Mouse (Mus musculus): ENCODE results near the gene Fxyd6. TPM values are rescaled to one million over a fixed set of nuclear protein-coding genes. Genes with fewer than 3 reads are reported as not detected.
A peak's percentile ranks its signal among the peaks of the same experiment; 100 is the strongest.

Gene Fxyd6
- polyA plus RNA-seq, 1 experiment from 2014 or later = 89.1 TPM

DNA sequence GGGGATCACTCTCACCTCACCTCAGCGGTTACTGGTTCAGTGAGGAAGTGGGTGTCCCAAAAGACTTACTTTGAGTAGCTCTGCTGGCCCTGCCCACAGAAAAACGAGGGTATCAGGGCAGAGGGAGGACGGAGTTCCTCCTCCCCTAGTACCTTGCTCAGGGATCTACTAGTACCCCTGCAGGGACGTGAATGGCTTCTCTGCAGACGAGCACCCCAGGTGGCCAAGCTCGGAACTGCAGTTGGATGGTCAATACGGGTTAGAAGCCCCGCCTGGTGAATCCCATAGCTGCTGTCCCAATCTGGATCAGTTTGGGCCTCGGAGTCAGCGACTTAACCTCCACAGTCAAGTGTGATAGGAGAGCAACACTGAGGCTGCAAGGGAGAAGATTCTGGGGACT, 42.3 kb downstream of the Fxyd6 start:
- H3K4me3 ChIP-seq = peak overlapping the region; percentile 24
- H3K4me1 ChIP-seq = peaks cover 13% of the 10 kb centered on the region; the same call in 1 of the 2 replicates
- peak overlapping the region; percentile 44; the same call in 1 of the 2 replicates for H3K9ac ChIP-seq
- H3K9me3 ChIP-seq = no peaks in the 10 kb centered on the region
- WGBS = 5% methylated on average over 10 of the region's 10 CpGs
- H3K27me3 ChIP-seq = peaks cover 14% of the 10 kb centered on the region; the same call in 1 of the 2 replicates
- no peaks in the 10 kb centered on the region for H3K36me3 ChIP-seq
- no peak; the same call in 1 of the 2 replicates for ATAC-seq (ENCODE audit: insufficient number of reproducible peaks, insufficient read depth, low FRiP score, low TSS enrichment, low read depth)
- no peak overlapping the region for H3K27ac ChIP-seq
- peak overlapping the region; percentile 54 for H3K4me2 ChIP-seq

GRCm38 (mm10) chr9:45412700-45413477, 42.9 kb downstream of the Fxyd6 start:
- no peak for ATAC-seq (ENCODE audit: insufficient number of reproducible peaks, insufficient read depth, low FRiP score, low TSS enrichment, low read depth)
- Histone ChIP-seq H3K4me2 (0 out of 2 replicates have a peak overlapping the region, but pooled peaks have one; percentile 54), H3K9ac (no peak overlapping the region), H3K4me1 (peaks cover 8% of the 10 kb centered on the region; the same call in 1 of the 2 replicates), H3K9me3 (no peaks in the 10 kb centered on the region), H3K27me3 (peaks cover 14% of the 10 kb centered on the region; the same call in 1 of the 2 replicates), H3K27ac (no peak overlapping the region), H3K4me3 (no peak overlapping the region), H3K36me3 (no peaks in the 10 kb centered on the region)
- 79% methylated on average over 4 of the region's 4 CpGs for WGBS

- Histone ChIP-seq H3K36me3 (no peaks in the 10 kb centered on the region), H3K27ac (no peak overlapping the region), H3K27me3 (peaks cover 14% of the 10 kb centered on the region; the same call in 1 of the 2 replicates), H3K9me3 (no peaks in the 10 kb centered on the region), H3K9ac (no peak overlapping the region), H3K4me1 (peaks cover 4% of the 10 kb centered on the region; the same call in 1 of the 2 replicates), H3K4me2 (no peak overlapping the region), H3K4me3 (no peak overlapping the region)
- no peak for ATAC-seq (ENCODE audit: insufficient number of reproducible peaks, insufficient read depth, low FRiP score, low TSS enrichment, low read depth)
- 58% methylated on average over 5 of the region's 5 CpGs for WGBS
These were observed 43.6 kb downstream of the Fxyd6 start for GRCm38 (mm10) chr9:45413478-45414140.

DNA sequence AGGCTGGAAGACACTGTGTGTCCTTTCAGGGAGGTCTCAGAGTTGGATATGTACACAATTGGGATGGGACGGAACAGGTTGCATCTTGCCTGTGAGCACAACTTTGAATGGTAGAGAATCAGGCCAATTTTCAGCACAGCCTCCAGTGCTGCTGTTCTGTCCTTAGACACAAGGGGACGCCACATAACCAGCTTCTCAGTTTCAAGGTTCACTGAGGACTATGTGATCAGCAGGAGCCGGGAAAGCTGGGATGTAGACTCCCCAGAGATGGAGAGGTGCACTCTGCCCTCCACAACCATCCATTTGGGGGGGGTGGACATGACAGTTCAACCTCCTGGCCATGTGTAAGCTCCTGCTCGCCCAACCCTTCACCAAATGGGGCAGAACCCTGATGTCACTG, 45.9 kb downstream of the Fxyd6 start:
- Histone ChIP-seq H3K4me1 (peaks cover 4% of the 10 kb centered on the region; the same call in 1 of the 2 replicates), H3K9ac (no peak overlapping the region), H3K4me3 (no peak overlapping the region), H3K36me3 (no peaks in the 10 kb centered on the region), H3K27ac (no peak overlapping the region), H3K27me3 (0 out of 2 replicates have a peak, but pooled peaks cover 4% of the 10 kb centered on the region), H3K9me3 (no peaks in the 10 kb centered on the region), H3K4me2 (no peak overlapping the region)
- WGBS = 49% methylated on average over 4 of the region's 4 CpGs
- no peak for ATAC-seq (ENCODE audit: insufficient number of reproducible peaks, insufficient read depth, low FRiP score, low TSS enrichment, low read depth)

- Histone ChIP-seq H3K36me3 (no peaks in the 10 kb centered on the region), H3K4me2 (peak overlapping the region; percentile 31; the same call in 1 of the 2 replicates), H3K4me1 (0 out of 2 replicates have a peak, but pooled peaks cover under 1% of the 10 kb centered on the region), H3K4me3 (no peak overlapping the region), H3K27ac (no peak overlapping the region), H3K9ac (no peak overlapping the region), H3K9me3 (no peaks in the 10 kb centered on the region), H3K27me3 (0 out of 2 replicates have a peak, but pooled peaks cover 4% of the 10 kb centered on the region)
- WGBS = 25% methylated on average over 8 of the region's 8 CpGs
- ATAC-seq (ENCODE audit: insufficient number of reproducible peaks, insufficient read depth, low FRiP score, low TSS enrichment, low read depth) = no peak
These were observed 47.3 kb downstream of the Fxyd6 start for GRCm38 (mm10) chr9:45417245-45417644.

DNA sequence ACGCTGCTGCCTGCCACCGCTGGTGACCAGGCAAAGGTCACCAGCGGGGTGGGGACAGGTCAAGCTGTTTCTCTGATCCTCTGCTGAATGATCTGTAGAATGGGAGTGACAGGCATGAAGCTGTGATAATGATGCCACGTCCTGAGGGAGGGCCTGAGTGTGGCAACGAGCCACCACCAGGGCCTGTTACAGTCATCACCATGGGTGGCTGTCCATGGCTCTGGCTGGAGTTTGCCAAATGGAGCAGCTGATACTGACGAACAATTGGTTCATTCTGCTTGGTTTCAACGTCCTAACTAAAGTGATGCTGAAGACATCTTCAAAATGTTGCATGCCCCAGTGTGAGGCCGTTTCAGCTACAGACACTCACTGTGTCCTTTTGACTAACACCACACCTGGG, 48.3 kb downstream of the Fxyd6 start:
- Histone ChIP-seq H3K4me3 (no peak overlapping the region), H3K27ac (no peak overlapping the region), H3K4me2 (no peak overlapping the region), H3K9ac (no peak overlapping the region), H3K36me3 (no peaks in the 10 kb centered on the region), H3K27me3 (0 out of 2 replicates have a peak, but pooled peaks cover 4% of the 10 kb centered on the region), H3K4me1 (no peaks in the 10 kb centered on the region), H3K9me3 (no peaks in the 10 kb centered on the region)
- no peak for ATAC-seq (ENCODE audit: insufficient number of reproducible peaks, insufficient read depth, low FRiP score, low TSS enrichment, low read depth)
- WGBS = 58% methylated on average over 8 of the region's 8 CpGs

DNA sequence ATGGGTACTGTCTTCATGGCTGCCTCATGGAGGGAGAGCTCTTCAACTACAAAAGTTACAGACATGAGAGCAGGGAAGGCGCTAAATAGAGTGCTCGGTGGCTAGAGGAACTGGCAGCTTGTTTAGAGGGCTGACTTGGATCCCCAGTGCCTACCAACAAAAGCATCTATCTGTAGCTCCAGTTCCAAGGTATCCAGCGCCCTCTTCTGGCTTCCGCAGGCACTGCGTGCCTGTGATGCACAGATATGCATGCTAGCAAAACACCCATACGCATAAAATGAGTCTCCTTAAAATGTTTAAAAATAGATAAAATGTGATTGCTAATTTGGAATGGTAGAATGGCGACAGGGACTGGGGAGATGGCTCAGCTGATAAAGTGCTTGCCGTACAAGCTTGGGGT, 51.2 kb downstream of the Fxyd6 start:
- Histone ChIP-seq H3K9me3 (no peaks in the 10 kb centered on the region), H3K4me2 (no peak overlapping the region), H3K4me3 (no peak overlapping the region), H3K9ac (no peak overlapping the region), H3K36me3 (no peaks in the 10 kb centered on the region), H3K4me1 (no peaks in the 10 kb centered on the region), H3K27ac (no peak overlapping the region), H3K27me3 (peaks cover 8% of the 10 kb centered on the region)
- 67% methylated on average over 8 of the region's 8 CpGs for WGBS
- ATAC-seq (ENCODE audit: insufficient number of reproducible peaks, insufficient read depth, low FRiP score, low TSS enrichment, low read depth) = no peak

GRCm38 (mm10) chr9:45422761-45423298, 52.8 kb downstream of the Fxyd6 start:
- H3K4me3 ChIP-seq = no peak overlapping the region
- H3K27ac ChIP-seq = no peak overlapping the region
- H3K27me3 ChIP-seq = peaks cover 20% of the 10 kb centered on the region
- H3K9me3 ChIP-seq = no peaks in the 10 kb centered on the region
- no peak for ATAC-seq (ENCODE audit: insufficient number of reproducible peaks, insufficient read depth, low FRiP score, low TSS enrichment, low read depth)
- no peak overlapping the region for H3K9ac ChIP-seq
- no peak overlapping the region for H3K4me2 ChIP-seq
- WGBS = 75% methylated on average over 7 of the region's 7 CpGs
- no peaks in the 10 kb centered on the region for H3K4me1 ChIP-seq
- no peaks in the 10 kb centered on the region for H3K36me3 ChIP-seq

GRCm38 (mm10) chr9:45426456-45426855, 56.5 kb downstream of the Fxyd6 start, which contains the start of gene Dscaml1:
TSS of gene Dscaml1 (plus strand) at chr9:45426628.
- Histone ChIP-seq H3K4me1 (peaks cover 17% of the 10 kb centered on the region), H3K27me3 (peaks cover 52% of the 10 kb centered on the region), H3K9ac (no peak within 1 kb of the TSS), H3K9me3 (no peaks in the 10 kb centered on the region), H3K27ac (no peak within 1 kb of the TSS), H3K4me2 (no peak within 1 kb of the TSS), H3K4me3 (no peak within 1 kb of the TSS), H3K36me3 (no peaks in the 10 kb centered on the region)
- ATAC-seq (ENCODE audit: insufficient number of reproducible peaks, insufficient read depth, low FRiP score, low TSS enrichment, low read depth) = no peak
- WGBS = 83% methylated on average over 4 of the region's 4 CpGs

DNA sequence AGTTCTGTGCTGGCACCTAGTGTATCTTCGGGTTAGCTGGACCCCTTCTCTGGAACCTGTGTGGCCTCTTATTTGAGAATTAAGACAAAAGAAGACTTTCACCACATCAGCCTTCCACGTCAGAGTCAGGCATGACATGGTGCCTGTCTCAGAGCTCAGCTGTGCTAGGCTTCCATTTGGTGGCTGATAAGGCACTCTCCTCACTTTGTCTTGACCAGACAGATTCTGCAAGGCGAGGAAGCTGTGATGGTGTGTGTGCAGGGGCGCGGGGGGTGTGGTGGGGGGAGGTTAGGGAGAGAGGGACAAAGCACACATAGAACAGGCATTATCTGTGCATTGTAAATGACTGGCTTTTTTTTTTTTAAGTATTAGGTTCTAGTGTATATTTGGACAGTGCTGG, 59.4 kb downstream of the Fxyd6 start:
- no peak for ATAC-seq (ENCODE audit: insufficient number of reproducible peaks, insufficient read depth, low FRiP score, low TSS enrichment, low read depth)
- Histone ChIP-seq H3K9me3 (no peaks in the 10 kb centered on the region), H3K4me3 (no peak overlapping the region), H3K27me3 (peaks cover 81% of the 10 kb centered on the region), H3K9ac (no peak overlapping the region), H3K27ac (no peak overlapping the region), H3K4me1 (peaks cover 24% of the 10 kb centered on the region), H3K36me3 (no peaks in the 10 kb centered on the region), H3K4me2 (no peak overlapping the region)
- WGBS = 33% methylated on average over 5 of the region's 5 CpGs

GRCm38 (mm10) chr9:45429951-45430697, 60.1 kb downstream of the Fxyd6 start:
- Histone ChIP-seq H3K9me3 (no peaks in the 10 kb centered on the region), H3K27ac (no peak overlapping the region), H3K27me3 (peaks cover 89% of the 10 kb centered on the region), H3K36me3 (no peaks in the 10 kb centered on the region), H3K4me1 (peaks cover 24% of the 10 kb centered on the region), H3K4me3 (peak overlapping the region; percentile 45), H3K9ac (peak overlapping the region; percentile 49), H3K4me2 (peak overlapping the region; percentile 86)
- 2% methylated on average over 53 of the region's 54 CpGs for WGBS
- 0 out of 2 replicates have a peak, but pooled peaks have one; percentile 37 for ATAC-seq (ENCODE audit: insufficient number of reproducible peaks, insufficient read depth, low FRiP score, low TSS enrichment, low read depth)
